Mouse (Mus musculus) cerebellum, adult 2 months (tissue): Measurements from ENCODE around the gene Tfcp2l1.

ENCODE experiments used
- CTCF ChIP-seq: fragments of 200-500 bp; IDR thresholded peaks from 2 replicates; pipeline ENCODE4 v1.5.1; 2011; ENCODE audit warnings: low read depth, mild to moderate bottlenecking, control low read depth, low read length, moderate library complexity, borderline replicate concordance; ENCODE audit not compliant: insufficient read depth
- POLR2A ChIP-seq: fragments of 200-500 bp; IDR thresholded peaks from 2 replicates; pipeline ENCODE4 v1.6.1; 2011; ENCODE audit warnings: low read length, control low read depth, borderline replicate concordance; ENCODE audit not compliant: insufficient read depth

DNA sequence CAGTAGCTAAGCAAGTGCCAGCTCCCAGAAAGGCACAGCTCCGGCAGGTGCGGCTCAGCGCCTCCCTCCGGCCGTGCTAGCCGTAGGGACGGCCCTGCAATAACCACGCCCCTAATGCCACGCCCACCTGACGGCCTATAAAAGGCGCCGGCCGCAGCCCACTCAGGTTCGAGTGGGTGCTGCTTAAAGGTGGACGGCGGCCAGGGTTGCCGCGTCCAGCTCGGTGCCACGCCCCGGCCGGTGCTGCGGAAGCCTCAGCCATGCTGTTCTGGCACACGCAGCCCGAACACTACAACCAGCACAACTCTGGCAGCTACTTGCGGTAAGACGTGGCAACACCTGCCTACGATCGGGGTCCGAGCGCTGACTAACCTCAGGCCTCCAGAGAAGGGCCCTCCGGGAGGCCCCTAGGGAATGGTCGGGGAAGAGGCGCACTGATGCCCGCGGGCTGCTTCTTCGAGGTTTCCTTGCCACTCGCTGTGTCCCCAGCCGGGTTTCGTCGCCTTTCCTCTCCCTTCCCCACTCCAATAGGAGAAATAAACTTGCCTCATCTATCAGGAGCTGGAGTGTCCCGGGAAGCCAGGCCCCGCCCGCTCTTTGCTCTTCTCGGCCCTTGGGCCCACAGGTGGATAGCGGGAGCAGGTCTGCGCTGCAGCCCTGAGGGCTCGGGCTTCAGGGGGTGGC, at the start of gene Tfcp2l1:
- no peak for TF ChIP-seq CTCF
- TF ChIP-seq POLR2A, result no peak
